Mouse (Mus musculus) skeletal muscle tissue, adult 2 months (tissue): ENCODE results near the gene Tenm2.

ENCODE experiments used
- DNase-seq: peaks from one replicate; pipeline ENCODE4 v3.0.0-alpha.2; 2012; ENCODE audit warnings: low read depth, low spot score

The Tenm2 gene

DNA sequence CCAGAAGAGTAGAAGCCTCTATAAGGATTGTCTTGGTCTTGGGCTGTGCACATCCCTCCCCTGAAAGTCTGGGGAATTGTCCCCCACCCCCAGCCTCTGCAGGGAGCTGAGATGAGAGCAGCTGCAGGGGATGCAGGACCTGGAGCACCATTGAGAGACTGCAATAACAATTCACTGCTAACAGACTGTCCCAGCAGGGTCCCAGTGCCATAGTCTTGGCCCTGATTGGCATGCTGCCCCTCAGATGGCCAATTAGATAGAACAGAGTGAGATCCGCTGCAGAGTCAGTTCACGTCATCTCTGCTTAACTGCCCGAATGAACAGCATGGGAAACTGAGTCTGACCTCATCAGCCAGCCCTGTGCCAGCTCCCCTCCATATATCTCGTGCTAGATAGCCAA lies 1097.9 kb downstream of the Tenm2 start:
- DNase-seq = no peak

DNA sequence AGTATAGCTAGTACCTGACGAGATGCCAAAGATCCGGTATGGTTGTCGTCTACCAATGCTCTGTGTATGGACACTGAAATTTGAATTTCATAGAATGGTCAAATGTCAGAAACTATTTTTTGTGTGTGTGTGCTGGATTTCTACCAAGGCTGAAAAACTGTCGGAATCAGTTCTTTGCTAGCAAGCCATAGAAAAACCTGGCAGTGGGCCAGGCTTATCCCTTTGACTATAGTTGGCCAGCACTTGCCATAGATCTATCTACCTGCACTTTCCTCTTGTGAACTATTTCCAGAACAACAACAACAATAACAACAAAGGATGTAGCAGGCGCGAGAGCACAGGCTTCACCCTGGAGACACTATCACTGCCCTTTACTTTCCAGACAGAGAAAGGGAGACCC lies 1098.5 kb downstream of the Tenm2 start:
- DNase-seq = no peak

DNA sequence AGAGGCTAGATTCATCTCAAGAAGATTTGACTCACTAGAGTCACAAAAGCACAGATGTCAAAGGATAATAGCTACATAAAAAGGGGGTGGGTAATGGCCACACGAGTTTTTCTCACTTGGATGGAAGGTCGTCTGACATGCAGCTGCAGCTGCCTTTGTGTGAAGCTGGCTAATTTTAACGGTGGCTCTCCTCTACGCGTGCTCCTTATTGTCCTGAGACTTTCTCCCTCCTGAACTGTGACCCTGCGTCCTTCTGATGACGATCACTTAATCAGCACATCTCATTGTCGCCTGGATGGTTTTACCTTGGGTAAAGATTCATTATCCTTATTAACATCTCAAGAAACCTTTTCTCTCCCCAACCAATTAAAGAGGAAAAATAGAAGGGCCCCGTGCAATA lies 1101.1 kb downstream of the Tenm2 start:
- DNase-seq = no peak

DNA sequence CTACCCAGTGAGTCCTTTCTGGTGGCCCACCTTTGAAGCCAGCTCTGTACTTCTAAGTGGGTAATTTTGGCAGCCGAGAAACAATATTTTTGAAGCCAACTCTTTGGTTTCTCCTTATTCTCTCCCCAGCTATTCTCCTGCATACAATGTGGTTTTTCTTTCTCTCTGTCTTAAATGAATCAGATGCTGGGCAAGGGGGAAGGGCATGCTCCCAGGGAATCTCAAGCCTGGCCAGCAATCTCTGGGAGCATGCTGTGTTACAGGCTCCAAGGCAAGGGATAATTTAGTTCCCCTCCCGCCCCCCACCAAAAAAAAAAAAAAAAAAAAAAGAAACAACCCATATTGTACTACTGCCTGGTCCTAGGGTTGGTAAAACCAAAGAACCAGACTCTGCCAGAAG lies 1112.5 kb downstream of the Tenm2 start:
- no peak for DNase-seq

DNA sequence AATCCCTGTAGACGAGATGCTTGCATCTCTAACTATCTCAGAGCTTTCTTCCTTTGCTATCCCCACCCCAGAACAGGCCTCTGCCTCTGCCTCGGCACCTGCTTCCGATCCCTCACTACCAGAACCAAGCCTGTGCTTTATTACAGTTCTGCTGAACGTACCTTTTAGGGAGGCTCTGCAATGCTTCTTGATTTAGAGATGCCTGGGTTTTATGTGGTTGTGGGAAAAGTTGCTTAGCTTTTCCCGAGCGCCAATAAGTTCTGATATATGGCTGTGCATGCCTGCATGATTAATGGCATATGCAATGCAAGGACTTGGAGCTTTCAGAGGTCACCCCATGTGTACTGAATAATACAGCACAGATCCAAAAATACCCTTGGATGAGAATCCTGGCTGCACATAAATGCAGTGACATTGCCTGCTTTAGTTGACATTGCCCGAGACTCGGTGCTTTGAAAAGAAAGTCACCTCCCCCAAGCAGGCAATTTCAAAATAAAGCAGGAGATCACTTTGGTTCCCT lies 1114.3 kb downstream of the Tenm2 start:
- no peak for DNase-seq

DNA sequence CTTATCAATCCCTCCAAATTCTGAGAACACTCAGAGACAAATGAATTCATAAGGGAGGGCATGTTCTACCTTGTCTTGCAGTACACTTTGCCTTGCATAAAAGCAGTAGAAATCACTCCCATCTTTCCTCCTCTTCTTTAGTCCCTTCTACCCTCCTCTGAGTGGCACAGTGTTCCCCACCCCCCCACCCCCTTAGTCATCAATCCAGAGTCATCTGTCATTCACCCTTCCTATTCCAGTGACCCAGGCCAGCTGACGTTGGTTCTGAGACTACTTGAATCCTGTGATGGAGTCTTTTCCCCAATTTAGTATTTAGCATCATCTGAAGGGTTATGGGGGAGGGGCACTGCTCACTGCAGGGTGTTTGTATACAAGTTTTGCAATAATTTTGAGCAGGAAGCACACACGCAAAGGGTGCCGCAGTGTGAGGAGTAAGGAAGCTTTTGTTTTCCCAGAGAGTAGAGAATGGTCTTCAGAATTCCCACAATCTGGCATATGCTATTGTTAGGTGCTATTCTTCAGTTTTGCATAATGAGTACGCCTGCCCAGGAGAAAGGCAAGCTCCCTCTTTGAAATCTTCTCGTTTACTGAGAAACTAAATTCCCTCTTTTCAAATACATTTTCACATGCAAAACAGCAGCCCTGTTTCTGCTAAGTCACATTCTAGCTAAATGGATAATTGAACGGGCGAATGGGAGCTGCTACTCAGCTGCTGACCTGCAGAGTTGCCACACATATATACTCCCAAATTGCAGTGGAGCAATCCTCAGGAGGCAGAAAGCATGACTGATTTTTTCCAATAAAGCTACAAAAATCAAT lies 1115.0 kb downstream of the Tenm2 start:
- no peak for DNase-seq

DNA sequence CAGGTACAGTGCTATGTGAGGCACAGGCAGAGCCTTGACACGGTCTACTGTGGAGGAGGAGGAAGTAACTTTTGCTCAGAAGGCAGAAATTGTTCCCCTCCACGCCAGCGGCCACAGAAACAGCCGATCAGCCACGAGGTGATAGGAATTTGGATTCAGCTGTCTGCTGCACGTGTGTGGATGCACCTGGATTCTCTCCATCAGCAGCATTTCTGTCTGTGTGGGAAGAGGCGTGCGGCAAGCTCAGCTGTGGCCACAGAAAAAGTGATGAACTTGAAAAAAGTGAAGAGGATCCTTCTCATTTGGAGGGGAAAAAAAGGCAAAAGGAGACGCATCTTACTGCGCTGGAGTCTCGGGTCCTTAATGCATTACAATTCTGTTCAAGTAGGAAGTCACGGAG lies 1122.4 kb downstream of the Tenm2 start:
- DNase-seq = no peak

DNA sequence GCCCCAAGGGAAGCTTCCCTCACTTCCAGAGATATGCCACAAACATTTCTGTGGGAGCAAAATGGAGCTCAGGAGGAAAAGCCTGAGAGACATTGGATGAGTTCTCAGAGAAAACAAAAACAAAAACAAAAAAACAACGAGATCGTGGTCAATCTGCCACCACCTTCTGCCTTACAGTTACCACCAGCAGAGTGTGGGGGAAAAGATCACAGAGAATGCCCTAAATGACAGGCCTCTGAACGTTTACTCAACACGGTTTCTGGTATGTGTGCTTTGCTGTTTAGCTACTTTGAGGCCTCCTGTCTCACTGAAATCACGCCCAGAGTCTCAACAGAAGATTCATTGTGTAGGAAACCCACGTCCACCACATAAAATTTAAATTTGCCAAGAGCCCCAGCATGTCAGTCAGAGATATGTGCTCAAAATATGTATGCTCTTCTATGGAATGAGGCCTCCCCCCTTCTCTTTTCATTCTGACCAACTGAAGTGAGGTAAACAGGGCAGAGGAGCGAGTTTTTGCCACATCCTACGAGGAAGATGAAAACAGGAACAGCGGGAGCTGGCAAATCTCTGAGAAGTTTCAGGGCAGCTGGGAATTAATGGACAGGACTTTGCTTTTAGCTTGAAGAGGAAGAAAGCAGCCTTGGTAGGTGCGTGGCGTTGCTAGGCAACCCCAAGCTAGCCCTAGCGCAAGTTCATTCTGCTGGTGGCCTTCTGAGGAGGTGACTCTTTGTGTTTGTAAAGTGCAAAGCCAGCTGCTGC lies 1126.6 kb downstream of the Tenm2 start:
- no peak for DNase-seq

DNA sequence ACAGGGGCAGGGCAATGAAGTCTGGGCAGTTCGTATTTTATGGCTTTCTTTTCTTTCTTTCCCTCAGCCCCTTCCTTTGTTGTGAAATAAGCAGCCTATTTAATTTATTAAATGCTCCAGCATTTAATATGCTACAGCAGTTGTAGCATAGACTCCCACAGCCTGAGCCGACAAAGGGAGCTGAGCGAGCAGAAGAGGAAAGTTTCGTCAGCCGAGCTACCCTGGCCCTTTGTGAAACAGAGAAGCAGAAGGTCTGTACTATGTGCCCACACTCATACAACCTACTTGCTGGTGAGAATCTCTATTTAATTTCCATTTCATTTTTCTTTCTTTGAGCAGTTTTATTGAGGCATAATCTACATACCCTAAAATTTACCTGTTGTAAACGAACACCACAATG lies 1127.9 kb downstream of the Tenm2 start:
- DNase-seq = no peak

DNA sequence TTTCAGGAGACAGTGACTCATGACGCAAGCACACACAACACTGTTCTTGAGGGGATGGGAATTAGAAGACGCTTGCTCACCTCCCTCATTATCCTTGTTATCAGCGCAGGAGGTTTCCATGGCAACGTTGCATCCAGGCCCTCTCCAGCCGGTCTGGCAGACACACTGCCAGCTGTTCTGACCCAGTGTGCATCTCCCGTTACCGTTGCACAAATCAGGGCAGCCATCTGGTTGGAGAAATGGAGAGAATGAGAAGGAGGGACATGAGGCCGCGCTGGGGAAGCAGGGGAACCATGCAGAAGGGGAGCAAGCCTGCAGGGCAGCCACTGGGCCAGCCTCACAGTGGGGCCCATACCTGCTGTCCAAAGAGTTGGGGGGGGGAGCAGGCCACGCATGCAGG lies 1129.1 kb downstream of the Tenm2 start:
- no peak for DNase-seq

DNA sequence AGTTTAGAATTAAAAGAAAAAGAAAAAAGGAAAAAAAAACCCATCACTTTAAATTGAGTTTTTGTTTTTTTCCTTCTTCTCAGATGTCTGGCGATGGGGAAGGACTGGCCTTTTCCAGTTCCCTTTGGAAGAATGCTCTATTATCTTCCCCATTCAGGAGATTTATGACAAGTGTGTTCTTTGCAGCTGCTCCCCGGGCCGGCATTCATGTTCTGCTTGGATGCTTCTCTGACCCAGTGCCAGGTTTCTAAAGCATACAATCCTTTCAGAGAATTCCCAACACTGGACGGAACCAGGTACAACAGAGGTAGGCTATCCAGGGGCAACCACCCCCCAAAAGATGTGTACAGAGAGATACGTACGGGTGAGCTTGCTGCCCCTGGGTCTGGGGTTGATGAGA lies 1132.2 kb downstream of the Tenm2 start:
- DNase-seq = no peak

DNA sequence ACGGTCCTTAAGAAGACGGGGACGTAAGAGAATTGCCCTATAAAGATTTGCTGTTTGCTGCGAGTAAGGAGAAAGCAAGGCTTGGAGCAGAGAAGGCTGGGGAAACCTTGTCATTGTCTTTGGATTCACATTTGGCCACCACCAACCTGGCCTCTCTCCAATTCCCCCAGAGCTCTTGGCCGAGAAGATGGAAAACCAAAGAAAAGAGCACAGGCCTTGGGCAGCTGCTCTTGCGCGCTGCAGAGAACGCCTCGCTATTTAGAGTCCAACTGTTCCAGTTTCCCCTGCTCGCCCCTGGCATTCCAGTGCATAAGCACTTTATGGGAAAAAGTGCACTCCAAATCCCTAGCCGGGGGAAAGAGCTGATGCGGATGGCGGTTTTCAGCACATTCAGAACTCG lies 1139.5 kb downstream of the Tenm2 start:
- no peak for DNase-seq

DNA sequence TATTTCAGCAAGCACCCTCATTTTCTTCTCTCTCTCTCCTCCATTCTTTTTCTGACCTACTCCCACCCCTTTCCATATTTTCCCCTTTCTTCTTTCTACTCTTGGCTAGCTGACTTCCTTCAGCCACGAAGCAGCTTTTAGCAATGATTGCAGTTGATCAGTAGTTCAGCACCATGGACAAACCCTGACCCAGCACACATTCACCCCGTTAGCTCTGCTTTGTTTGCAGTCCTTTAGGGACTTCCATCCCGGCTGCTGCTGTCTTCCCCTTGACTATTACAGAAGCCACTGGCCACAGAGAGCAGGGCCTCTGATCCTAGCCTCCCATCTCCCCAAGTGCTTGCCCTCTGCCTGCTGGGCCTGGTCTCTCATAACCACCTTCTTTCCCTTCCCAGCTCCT lies 1145.6 kb downstream of the Tenm2 start:
- no peak for DNase-seq

DNA sequence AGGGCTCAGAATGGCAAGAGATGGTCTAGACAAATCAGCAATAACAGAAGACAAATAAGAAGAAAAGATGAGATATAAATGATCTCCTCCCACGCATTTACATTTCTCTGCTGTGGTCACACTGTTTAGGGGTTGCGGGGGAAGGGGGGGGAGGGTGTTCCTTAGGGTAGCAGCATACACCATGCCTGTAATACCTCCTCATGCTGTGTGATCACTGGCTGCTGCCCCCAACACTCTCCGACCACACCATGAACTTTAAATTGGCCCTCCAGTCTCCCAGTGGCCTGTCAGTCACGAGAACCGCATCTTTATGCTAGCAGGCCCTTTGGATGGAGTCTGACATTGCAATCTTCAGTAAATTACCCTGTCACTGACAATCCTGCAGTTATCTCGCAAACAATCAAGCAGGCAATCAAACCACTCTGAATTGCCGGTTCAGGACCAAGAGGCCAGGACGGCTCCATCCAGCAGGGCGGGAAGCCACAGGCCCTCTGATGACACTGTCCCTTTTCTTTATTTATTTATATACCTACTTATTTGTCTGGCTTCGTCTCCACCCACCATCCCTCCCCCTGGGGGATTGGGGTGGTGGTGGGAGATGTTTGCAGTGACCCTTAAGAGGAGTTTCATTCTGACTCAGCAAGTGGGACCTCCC lies 1154.2 kb downstream of the Tenm2 start:
- no peak for DNase-seq

DNA sequence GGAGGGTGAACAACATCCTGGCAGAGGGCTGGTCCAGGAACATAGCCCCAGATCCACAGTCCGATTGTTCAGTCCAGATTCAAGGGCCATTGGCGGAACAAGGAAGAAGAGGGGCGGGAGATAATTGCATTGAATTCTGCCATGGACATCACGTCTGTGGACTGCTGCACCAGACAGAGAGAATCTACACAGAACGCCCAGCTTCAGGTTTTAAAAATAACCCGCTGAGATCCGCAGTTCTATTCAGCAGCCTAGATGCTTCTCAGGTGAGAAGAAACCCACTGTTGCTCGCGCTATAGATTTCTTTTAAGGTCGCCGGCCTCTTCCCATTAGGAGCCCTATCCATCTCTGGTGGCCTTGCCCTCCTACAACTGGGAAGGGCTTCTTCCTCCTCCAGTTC lies 1155.0 kb downstream of the Tenm2 start:
- DNase-seq = no peak

DNA sequence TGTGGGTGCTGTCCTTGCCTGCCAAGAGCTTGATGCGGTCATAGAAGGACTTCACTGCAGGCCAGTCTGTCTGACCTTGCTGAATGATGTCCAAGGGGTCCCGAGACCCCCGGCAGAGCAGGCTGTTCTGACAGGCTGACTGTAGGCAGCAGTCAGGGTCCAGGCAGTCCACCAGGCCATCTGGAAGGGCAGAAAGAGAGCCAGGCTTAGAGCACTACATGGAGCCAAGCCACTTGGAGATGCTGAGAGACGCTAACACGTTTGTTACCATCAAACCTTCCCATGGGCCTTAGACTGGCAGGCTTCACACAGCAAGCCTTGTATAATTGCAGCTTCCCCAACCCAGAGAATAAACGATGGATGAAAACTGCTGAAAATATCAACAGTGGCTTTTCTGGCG lies 1157.4 kb downstream of the Tenm2 start:
- no peak for DNase-seq

DNA sequence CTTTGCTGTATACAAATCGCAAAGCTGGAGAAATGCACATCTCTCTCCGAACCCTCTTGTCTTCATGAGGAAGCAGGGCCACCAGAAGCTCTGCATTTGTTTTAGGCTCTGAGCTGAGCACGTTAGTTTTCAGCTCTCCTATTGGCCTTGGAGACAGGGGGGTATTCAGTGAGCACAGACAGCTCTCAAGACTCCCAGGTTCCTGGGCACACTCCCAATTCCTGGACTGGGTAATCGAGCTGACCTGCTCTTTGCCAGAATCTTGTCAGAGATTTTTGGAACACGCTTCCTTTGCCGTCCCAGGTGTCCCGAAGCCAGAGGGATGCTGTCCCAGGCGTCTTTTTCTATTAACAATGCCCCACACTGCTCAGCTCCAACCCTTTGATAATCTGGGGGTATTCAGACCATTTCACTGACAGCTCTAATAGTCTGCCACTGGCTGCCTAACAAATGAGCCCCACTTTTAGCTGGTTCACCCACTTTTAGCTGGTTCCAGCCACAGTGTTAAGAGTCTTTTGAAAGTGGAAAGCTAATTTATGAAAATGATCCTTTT lies 1161.7 kb downstream of the Tenm2 start:
- no peak for DNase-seq

DNA sequence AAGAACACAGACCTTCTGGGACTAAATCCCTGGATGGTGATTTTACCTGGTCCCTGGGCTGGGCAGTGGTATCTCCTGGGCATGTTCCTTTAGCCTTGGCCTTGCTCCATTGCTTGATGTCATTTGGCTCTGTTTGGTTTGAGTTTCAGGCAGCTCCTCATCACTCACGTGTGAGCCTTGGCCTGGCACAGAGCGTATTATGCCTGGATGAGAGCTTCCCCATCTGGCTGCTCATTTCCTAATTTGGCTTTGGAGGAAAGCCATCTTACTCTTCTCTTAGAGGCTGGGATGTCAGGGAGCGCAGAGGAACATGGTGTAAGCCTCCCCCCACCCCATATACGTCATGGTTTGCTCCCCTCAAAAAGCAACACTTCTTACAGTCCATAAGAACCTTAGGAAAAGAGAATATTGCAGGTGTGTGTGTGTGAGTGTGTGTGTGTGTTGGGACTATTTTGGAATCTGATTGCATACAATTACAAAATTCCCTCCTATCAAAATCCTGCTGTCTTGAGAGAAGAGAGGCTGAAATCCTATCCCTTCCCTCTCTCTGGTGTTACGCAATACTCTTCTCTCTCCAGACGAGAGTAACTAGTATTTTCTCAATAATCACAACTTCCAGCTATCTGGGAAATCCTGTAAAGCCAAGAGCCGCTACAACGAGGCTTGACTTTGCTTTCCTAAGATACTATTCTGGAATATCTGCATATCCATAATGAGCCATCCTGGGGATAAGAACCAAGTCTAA lies 1162.5 kb downstream of the Tenm2 start:
- no peak for DNase-seq

DNA sequence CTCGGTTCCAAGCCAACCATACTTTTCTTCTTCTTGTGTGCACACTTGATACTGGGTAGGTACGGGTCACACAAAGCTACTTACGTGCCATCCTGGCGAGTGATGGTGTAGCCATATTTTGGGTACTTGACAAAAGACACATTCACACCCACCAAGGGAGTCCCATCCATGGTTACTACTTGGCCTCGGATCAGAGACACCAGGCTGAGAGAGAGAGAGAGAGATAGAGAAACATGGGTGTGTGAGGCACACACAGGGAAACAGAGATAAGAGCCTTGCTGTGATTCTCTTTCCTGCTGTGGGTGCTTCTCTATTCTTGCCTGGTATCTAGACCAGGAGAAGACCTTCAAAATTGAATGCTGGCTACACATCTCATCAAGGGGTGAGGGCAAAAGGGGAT lies 1163.1 kb downstream of the Tenm2 start:
- DNase-seq = no peak

DNA sequence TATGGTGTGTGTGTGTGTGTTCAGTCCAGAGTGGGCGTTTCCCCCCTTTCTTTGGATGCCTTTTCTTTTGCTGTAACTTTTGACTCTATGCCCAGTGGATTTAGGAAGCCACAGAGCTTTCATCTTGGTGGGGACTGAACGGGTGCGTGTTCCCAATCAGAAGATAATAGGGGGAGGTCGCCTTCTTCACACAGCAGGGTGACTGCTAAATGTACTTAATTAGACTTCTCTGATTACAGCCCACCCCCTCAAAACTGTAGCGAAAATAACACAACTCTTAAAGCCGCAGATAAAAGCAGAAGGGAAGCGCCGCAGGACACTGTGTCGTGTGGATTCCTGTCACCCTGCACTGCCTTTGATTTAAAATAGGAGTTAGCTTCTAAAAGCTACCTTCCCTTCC lies 1163.7 kb downstream of the Tenm2 start:
- DNase-seq = no peak

DNA sequence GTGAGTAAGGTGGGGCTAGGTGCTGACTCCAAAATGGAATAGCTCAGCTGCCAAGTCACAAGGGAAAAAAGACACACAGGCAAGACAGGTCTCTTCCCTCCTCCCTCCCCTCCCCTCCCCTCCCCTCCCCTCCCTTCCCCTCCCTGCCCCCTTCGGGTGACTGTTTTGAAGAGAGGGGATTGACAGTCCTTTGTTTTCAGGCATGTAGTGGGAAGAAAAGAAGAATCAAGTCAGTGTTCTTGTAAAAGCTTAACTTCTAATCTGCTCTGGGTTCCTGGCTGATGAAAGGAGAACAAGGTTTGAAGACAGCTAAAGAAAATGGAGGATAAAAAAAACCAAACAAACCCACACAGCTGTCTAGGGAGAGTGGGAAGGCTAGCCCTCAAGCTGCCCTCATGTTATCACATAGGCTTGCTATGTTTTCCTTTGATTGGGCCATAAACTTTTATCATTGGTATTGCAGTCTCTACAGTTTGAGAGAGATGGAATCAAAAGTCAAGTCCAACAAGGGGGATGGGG lies 1176.4 kb downstream of the Tenm2 start:
- DNase-seq = no peak
